In the genomic region with DNA sequence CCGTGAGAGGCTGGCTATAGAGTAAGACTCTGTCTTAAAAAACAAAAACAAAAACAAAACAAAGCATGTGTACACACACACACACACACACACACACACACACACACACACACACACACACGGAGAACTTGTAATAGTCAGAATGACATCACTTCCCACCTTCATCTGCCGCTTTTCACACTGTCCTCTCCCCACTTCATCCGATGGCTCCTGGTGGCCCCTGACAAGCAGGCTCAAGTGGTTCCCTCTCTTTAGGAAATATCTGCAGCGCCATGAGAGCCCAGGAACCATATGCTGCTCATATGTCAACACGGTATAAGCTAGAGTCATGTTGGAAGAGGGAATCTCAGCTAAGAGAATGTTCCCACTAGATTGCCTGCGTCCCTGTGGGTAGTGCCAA, we compare ENCODE assay signal across 32 mouse cellular contexts. TPM values are rescaled to one million over a fixed set of nuclear protein-coding genes. Genes with fewer than 3 reads are reported as not detected.
A peak's percentile ranks its signal among the peaks of the same experiment; 100 is the strongest.
DNase-seq lines count a peak whose midpoint lies in the region; ATAC-seq and TF ChIP-seq lines count a peak whose summit lies in the region.
"Had no signal": no experiment of that assay in that cellular context is flagged by ENCODE, and none has a peak within 500 bp of the region (broad histone marks: within the 10 kb centered on the region; RNA-seq: fewer than 3 reads in every experiment).

No protein-coding gene starts in this region.

- H3K9me3 ChIP-seq in forebrain, embryonic 16.5 days (ENCODE audit: control insufficient read depth, low read length), result no peaks in the 10 kb centered on the region
- H3K9me3 ChIP-seq in forebrain, embryonic 12.5 days, result no peaks in the 10 kb centered on the region
- H3K9me3 ChIP-seq in lung, embryonic 14.5 days (ENCODE audit: low read depth, low read length), result no peaks in the 10 kb centered on the region
- no peaks in the 10 kb centered on the region for H3K9me3 ChIP-seq in ES-Bruce4 (replicated peaks; ENCODE audit: control insufficient read depth, insufficient read depth, low read length, poor library complexity, severe bottlenecking)
- H3K9me3 ChIP-seq in midbrain, embryonic 16.5 days (replicated peaks; ENCODE audit: control insufficient read depth, low read length, poor library complexity, severe bottlenecking), result no peaks in the 10 kb centered on the region
- H3K9me3 ChIP-seq: embryonic facial prominence, embryonic 10.5 days; embryonic facial prominence, embryonic 13.5 days; forebrain, embryonic 13.5 days; G1E; heart, embryonic 15.5 days; hindbrain, embryonic 10.5 days; hindbrain, embryonic 13.5 days had no signal

- H3K27ac ChIP-seq in forebrain, embryonic 16.5 days (ENCODE audit: low read length), result no peak overlapping the region
- H3K27ac ChIP-seq in forebrain, embryonic 12.5 days, result no peak overlapping the region
- no peak overlapping the region for H3K27ac ChIP-seq in lung, embryonic 14.5 days (ENCODE audit: low read depth)
- peak overlapping the region; percentile 48; the same call in 1 of the 2 replicates for H3K27ac ChIP-seq in ES-Bruce4 (ENCODE audit: insufficient read depth, low read length)
- H3K27ac ChIP-seq in midbrain, embryonic 16.5 days (ENCODE audit: low read length), result no peak overlapping the region
- H3K27ac ChIP-seq: embryonic facial prominence, embryonic 10.5 days; embryonic facial prominence, embryonic 13.5 days; forebrain, embryonic 13.5 days; heart, adult 2 months; heart, embryonic 15.5 days; hindbrain, embryonic 10.5 days; hindbrain, embryonic 13.5 days had no signal

- H3K9ac ChIP-seq in forebrain, embryonic 16.5 days (replicated peaks; ENCODE audit: low read depth, low read length), result no peak overlapping the region
- no peak overlapping the region for H3K9ac ChIP-seq in forebrain, embryonic 12.5 days
- no peak overlapping the region for H3K9ac ChIP-seq in lung, embryonic 14.5 days
- no peak overlapping the region for H3K9ac ChIP-seq in ES-Bruce4 (ENCODE audit: low read depth, poor library complexity, severe bottlenecking)
- H3K9ac ChIP-seq in midbrain, embryonic 16.5 days (ENCODE audit: low read depth, low read length), result no peak overlapping the region
- H3K9ac ChIP-seq: embryonic facial prominence, embryonic 13.5 days; forebrain, embryonic 13.5 days; forebrain, postnatal 0 days; heart, embryonic 15.5 days; hindbrain, embryonic 13.5 days had no signal

- WGBS in forebrain, embryonic 16.5 days, result 73% methylated on average over 7 of the region's 7 CpGs
- WGBS in forebrain, embryonic 12.5 days, result 81% methylated on average over 7 of the region's 7 CpGs
- 48% methylated on average over 7 of the region's 7 CpGs for WGBS in lung, embryonic 14.5 days
- 93% methylated on average over 7 of the region's 7 CpGs for WGBS in midbrain, embryonic 16.5 days

- TF ChIP-seq POLR2A in ES-Bruce4 (IDR thresholded peaks at IDR 0.05; ENCODE audit: insufficient read depth, low read length), result no peak

- peak; percentile 55 for DNase-seq in lung, embryonic 14.5 days
- DNase-seq in lung, adult 18-20 months, result no peak
- DNase-seq in induced T-regulatory cell, adult 2 months (ENCODE audit: low read depth), result peak; percentile 49
- DNase-seq: adrenal gland, postnatal 10 days; adrenal gland, postnatal 36 days; cerebellum, adult 11 months; cerebellum, adult 9-10 months; embryo, embryonic 11 days; forebrain, postnatal 0 days; gastrocnemius, postnatal 10 days; gastrocnemius, postnatal 36 days; heart, adult 2 months; heart, postnatal 10 days; heart, postnatal 36 days had no signal

- no peaks in the 10 kb centered on the region for H3K36me3 ChIP-seq in forebrain, embryonic 16.5 days (ENCODE audit: control insufficient read depth, insufficient read depth)
- no peaks in the 10 kb centered on the region for H3K36me3 ChIP-seq in forebrain, embryonic 12.5 days (replicated peaks)
- no peaks in the 10 kb centered on the region for H3K36me3 ChIP-seq in lung, embryonic 14.5 days (ENCODE audit: insufficient read depth)
- no peaks in the 10 kb centered on the region for H3K36me3 ChIP-seq in ES-Bruce4 (ENCODE audit: control insufficient read depth, insufficient read depth, low read length, poor library complexity, severe bottlenecking)
- no peaks in the 10 kb centered on the region for H3K36me3 ChIP-seq in midbrain, embryonic 16.5 days (ENCODE audit: control insufficient read depth, insufficient read depth, low read length)
- H3K36me3 ChIP-seq: embryonic facial prominence, embryonic 10.5 days; embryonic facial prominence, embryonic 13.5 days; G1E; heart, embryonic 15.5 days; hindbrain, embryonic 10.5 days; hindbrain, embryonic 13.5 days had no signal

- no peak for TF ChIP-seq CTCF in lung, embryonic 14.5 days (IDR thresholded peaks at IDR 0.05; ENCODE audit: low read depth)
- no peak for TF ChIP-seq CTCF in ES-Bruce4 (IDR thresholded peaks at IDR 0.05; ENCODE audit: low read depth, low read length)

- TF ChIP-seq EP300 in ES-Bruce4 (IDR thresholded peaks at IDR 0.05; ENCODE audit: insufficient read depth, low read depth, low read length), result no peak

- peaks cover 4% of the 10 kb centered on the region; the same call in 1 of the 2 replicates for H3K4me1 ChIP-seq in forebrain, embryonic 16.5 days (replicated peaks; ENCODE audit: control insufficient read depth, insufficient read depth, low read length)
- H3K4me1 ChIP-seq in forebrain, embryonic 12.5 days, result peaks cover 12% of the 10 kb centered on the region
- H3K4me1 ChIP-seq in lung, embryonic 14.5 days (ENCODE audit: insufficient read depth), result peaks cover 14% of the 10 kb centered on the region; the same call in 1 of the 2 replicates
- H3K4me1 ChIP-seq in ES-Bruce4 (ENCODE audit: control insufficient read depth, insufficient read depth, low read length), result peaks cover 20% of the 10 kb centered on the region
- peaks cover 3% of the 10 kb centered on the region; the same call in 1 of the 2 replicates for H3K4me1 ChIP-seq in midbrain, embryonic 16.5 days (ENCODE audit: control insufficient read depth, insufficient read depth, low read length)

- no peak overlapping the region for H3K4me3 ChIP-seq in forebrain, embryonic 16.5 days (replicated peaks; ENCODE audit: low read length)
- H3K4me3 ChIP-seq in forebrain, embryonic 12.5 days (replicated peaks), result no peak overlapping the region
- no peak overlapping the region for H3K4me3 ChIP-seq in lung, embryonic 14.5 days (ENCODE audit: low read depth, low read length)
- H3K4me3 ChIP-seq in ES-Bruce4 (ENCODE audit: low read depth, low read length), result no peak overlapping the region
- no peak overlapping the region for H3K4me3 ChIP-seq in midbrain, embryonic 16.5 days (ENCODE audit: low read depth, low read length)
- H3K4me3 ChIP-seq: embryonic facial prominence, embryonic 10.5 days; embryonic facial prominence, embryonic 13.5 days; erythroblast, embryonic 14.5 days; forebrain, embryonic 13.5 days; heart, adult 2 months; heart, embryonic 15.5 days; hindbrain, embryonic 10.5 days; hindbrain, embryonic 13.5 days had no signal

- 0 out of 2 replicates have a peak, but pooled peaks have one; percentile 23 for ATAC-seq in forebrain, embryonic 16.5 days
- no peak for ATAC-seq in forebrain, embryonic 12.5 days (ENCODE audit: low FRiP score)
- no peak for ATAC-seq in lung, embryonic 14.5 days (ENCODE audit: insufficient read depth)
- ATAC-seq in midbrain, embryonic 16.5 days, result no peak
- ATAC-seq in megakaryocyte-erythroid progenitor cell, adult 5-6 weeks (replicated peaks; ENCODE audit: low FRiP score, low TSS enrichment, poor library complexity, severe bottlenecking), result no peak
- ATAC-seq: forebrain, embryonic 13.5 days; forebrain, postnatal 0 days; hindbrain, embryonic 16.5 days; inflammation-experienced regulatory T-cells, adult 6 months; intestine, postnatal 0 days; Patski had no signal

- H3K4me2 ChIP-seq in forebrain, embryonic 16.5 days (ENCODE audit: low read length), result no peak overlapping the region
- no peak overlapping the region for H3K4me2 ChIP-seq in forebrain, embryonic 12.5 days
- H3K4me2 ChIP-seq in lung, embryonic 14.5 days, result no peak overlapping the region
- no peak overlapping the region for H3K4me2 ChIP-seq in midbrain, embryonic 16.5 days (ENCODE audit: low read length)
- H3K4me2 ChIP-seq: embryonic facial prominence, embryonic 13.5 days; forebrain, embryonic 13.5 days; heart, embryonic 11.5 days; heart, embryonic 15.5 days; hindbrain, embryonic 13.5 days had no signal

- H3K27me3 ChIP-seq in forebrain, embryonic 16.5 days (replicated peaks; ENCODE audit: control insufficient read depth, insufficient read depth, low read length), result no peaks in the 10 kb centered on the region
- H3K27me3 ChIP-seq in forebrain, embryonic 12.5 days, result no peaks in the 10 kb centered on the region
- H3K27me3 ChIP-seq in lung, embryonic 14.5 days (ENCODE audit: insufficient read depth, low read length), result no peaks in the 10 kb centered on the region
- H3K27me3 ChIP-seq in ES-Bruce4 (ENCODE audit: control insufficient read depth, insufficient read depth, low read length, poor library complexity, severe bottlenecking), result no peaks in the 10 kb centered on the region
- H3K27me3 ChIP-seq in midbrain, embryonic 16.5 days (ENCODE audit: control insufficient read depth, insufficient read depth, low read depth, low read length), result no peaks in the 10 kb centered on the region
- H3K27me3 ChIP-seq: embryonic facial prominence, embryonic 13.5 days; forebrain, embryonic 13.5 days; heart, embryonic 15.5 days; hindbrain, embryonic 13.5 days; Patski had no signal

RNA-seq across cellular contexts. Expression of gene Smndc1, which starts 49.0 kb away (rescaled TPM):
- 33.2 and 39.6 TPM in 2 replicates for polyA plus RNA-seq in forebrain, embryonic 16.5 days (2015; fragmentation: Nextera tagmentation; extraction: Ambion mirVana)
- polyA plus RNA-seq in forebrain, embryonic 12.5 days (2016; fragmentation: Nextera tagmentation; extraction: Ambion mirVana), result 45.4 and 49.6 TPM in 2 replicates
- 45.8 and 49.4 TPM in 2 replicates for polyA plus RNA-seq in lung, embryonic 14.5 days (2014; fragmentation: Nextera tagmentation; extraction: Ambion mirVana)
- polyA plus RNA-seq in ES-Bruce4 (2011; ENCODE audit: insufficient read depth, insufficient read length, low read depth, missing spikeins), result 72.0 and 77.6 TPM in 2 replicates
- polyA plus RNA-seq in midbrain, embryonic 16.5 days (2015; fragmentation: Nextera tagmentation; extraction: Ambion mirVana), result 31.2 and 32.2 TPM in 2 replicates
- total RNA-seq in megakaryocyte-erythroid progenitor cell, adult 5-6 weeks (2014; fragmentation: Nextera tagmentation), result 56.9 and 60.9 TPM in 2 replicates
- total RNA-seq in megakaryocyte-erythroid progenitor cell, adult 5-6 weeks (2017), result 34.7 and 45.6 TPM in 2 replicates

Comparison
In these comparisons a context has a peak if more than half of its experiments do, and no peak if none do; other contexts are left out.
1. DNase-seq: peak in lung, embryonic 14.5 days (single experiment) and induced T-regulatory cell, adult 2 months (single experiment); none in lung, adult 18-20 months (0 of 2).